Mouse (Mus musculus) 416B (cell line): Measurements from ENCODE around the gene Klhl31.
A peak's percentile ranks its signal among the peaks of the same experiment; 100 is the strongest.

Experiments used
- DNase-seq: peaks from one replicate; pipeline ENCODE4 v3.0.0; 2011; ENCODE audit warnings: low read depth

Gene Klhl31

GRCm38 (mm10) chr9:77623318-77624050 lies 12.8 kb upstream of the Klhl31 start:
- DNase-seq = no peak

DNA sequence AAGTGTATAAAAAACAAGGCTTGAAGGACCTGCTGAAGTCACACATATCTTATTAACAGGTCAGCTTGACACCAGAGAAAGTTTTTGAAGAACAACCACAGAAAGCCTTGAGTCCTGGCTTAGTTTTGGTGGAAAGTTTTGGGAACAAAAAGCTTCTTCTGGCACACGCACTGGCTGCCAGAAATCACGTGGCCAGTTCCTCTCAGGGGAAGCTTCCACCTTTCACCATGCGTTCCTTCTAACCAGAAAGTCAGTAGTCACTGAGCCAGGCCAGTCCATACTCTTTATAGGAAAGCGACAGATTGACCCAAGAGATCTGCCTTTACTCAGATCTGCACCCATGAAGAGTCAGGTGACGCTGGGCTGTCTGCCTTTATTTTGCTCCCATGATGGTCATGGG lies 12.1 kb upstream of the Klhl31 start:
- DNase-seq = no peak

GRCm38 (mm10) chr9:77628676-77629075 lies 7.6 kb upstream of the Klhl31 start:
- no peak for DNase-seq

- no peak for DNase-seq
These were observed 6.6 kb upstream of the Klhl31 start for GRCm38 (mm10) chr9:77629708-77630107.

DNA sequence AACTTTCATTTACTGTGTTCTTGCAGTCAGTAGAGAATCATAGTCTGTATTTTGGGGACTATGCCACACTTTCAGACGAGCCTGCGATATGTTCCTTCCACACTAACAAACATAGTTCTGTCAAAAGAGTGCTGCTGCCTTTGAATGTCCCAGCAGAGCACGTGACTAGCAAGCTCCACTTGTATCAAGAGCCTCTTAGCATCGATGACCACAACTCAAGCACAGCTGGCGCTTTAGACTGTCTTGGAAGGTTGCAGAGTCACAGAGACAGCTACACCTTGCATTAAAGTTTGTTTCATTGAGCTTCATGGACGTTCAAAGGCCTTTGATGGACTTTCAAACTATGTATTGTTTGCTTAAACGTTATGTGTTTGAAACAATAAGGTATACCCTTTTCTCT lies 5.5 kb upstream of the Klhl31 start:
- DNase-seq = no peak

DNA sequence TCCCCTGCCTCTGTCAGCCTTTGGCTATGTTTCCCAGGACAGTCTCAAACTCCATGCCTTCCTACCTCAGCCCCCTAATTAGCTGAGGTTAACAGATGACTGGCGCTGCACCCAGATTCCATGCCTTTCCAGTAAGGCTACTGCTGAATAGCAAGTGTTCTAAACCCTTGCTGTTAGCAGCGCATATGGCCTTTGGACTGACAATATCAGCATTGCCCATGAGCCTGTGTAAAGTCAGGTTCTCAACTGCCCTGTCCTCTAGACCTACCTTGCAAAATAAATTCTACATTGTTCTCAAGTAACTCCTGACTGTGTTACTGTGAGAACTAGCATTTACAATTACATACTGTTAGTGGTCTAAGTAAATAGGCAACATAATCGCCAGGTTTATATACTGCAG lies 3.9 kb upstream of the Klhl31 start:
- no peak for DNase-seq

- DNase-seq = no peak
These were observed 297 bp upstream of the Klhl31 start for GRCm38 (mm10) chr9:77636003-77636402.

DNA sequence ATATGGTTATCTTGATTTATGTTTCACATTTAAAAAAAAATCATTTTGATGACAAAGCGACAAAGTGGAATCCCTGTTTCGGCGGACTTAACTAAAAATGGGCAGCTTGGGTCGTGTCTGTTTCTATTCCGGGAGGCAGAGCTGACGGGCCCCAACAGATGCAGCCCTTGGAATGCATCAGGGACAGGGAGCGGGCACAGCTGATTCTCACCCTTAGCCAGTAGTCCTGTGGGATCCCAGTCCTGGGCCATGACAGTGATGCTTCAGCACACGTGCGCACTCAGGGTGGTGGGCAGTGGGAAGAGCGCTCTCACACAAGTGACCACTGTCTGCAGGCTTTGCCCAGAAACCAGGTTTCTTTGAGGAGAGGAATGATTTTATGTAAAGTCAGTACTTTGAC lies 1.1 kb downstream of the Klhl31 start:
- DNase-seq = no peak

GRCm38 (mm10) chr9:77645176-77645575 lies 8.9 kb downstream of the Klhl31 start:
- DNase-seq = no peak

DNA sequence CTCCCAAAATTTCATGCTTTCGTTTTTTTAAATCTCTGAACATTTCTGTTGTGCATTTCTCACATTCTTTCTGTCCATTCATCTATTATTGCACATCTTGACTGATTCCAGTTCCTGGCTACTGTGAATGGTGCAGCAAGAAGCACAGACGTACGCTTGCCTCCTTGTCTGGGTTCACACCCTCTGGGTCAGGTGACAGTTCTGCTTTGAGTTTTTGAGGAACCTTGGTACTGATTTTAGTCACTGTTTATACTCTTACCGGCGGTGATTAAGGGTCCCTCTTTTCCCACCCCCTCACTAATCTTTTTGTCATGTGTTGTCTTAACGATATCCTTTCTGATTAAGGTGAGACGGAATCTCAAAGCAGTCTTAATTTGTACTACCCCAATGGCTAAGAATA lies 15.5 kb downstream of the Klhl31 start:
- DNase-seq = no peak

DNA sequence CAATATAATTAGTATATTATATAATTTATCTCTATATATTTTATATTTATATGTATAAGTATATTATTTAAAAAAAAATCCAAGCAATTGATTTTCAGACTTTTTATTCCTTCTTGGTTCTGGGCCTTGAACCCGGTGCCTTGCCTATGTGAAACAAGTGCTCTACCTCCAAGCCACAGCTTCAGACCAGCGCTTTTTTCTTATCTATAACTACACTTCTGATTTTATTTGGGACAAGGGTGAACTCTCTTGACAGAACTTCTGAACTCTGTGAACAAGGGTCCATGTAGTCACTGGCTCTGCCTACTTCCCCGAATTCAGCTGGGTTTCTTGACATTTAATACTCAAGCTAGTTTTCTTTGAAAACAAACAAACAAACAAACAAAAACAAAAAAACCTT lies 17.6 kb downstream of the Klhl31 start:
- no peak for DNase-seq

- DNase-seq = no peak
These were observed 19.1 kb downstream of the Klhl31 start for GRCm38 (mm10) chr9:77655181-77655934.

DNA sequence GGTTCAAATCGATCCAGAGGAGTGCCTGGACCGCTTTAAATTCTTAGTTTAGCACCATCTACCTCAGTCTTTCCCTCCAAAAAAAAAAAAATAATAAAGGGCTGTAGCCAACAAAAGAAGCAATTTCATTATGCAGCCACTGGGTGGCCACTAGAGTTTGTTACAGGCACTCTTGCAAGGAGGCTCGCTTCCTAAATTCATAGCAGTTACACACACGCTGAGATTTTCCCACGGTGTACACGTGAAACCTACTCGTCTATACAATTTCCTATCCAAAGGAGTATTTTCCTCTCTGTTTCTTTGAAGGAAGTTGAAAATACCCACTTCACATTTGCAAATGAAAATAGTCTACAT lies 19.6 kb downstream of the Klhl31 start:
- peak; percentile 67 for DNase-seq

- DNase-seq = peak; percentile 30
These were observed 26.6 kb downstream of the Klhl31 start for GRCm38 (mm10) chr9:77662917-77663316.

DNA sequence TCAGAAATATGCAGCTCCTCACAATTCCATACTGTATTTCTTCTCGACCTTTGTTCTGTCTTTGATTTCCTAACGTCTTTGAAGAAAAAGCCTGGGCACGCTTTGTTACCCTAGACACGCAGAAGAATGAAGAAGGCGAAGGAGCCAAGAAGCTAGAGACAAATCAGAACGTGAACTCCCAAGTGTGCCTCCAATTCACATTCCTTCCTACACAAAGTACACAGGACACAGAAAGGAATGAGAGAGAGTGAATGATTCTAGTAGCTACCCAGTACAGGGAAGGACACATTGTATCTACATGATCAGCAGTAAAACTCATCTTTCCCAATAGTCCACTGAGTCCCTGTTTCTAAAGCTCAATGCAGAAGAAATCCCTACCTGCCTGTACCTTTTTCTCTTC lies 33.8 kb downstream of the Klhl31 start:
- no peak for DNase-seq

DNA sequence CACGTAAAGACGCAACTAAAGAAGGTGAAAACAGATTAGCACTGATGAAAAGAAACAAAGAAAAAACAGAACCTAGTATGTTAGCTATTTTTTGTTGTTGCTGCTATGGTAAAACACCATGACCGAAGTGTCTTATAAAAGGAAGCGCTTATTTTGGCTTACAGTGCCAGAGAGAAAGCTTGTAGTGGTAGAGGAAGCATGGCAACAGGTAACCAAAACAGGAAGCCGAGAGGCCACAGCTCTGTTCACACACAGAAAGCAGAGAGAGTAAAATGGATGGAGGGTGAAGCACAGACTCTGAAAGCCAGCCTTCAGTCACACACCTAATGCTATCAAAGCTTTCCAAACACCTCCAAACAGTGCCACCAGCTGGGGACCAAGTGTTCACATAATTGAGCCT lies 34.7 kb downstream of the Klhl31 start:
- no peak for DNase-seq

- no peak for DNase-seq
These were observed 36.9 kb downstream of the Klhl31 start for GRCm38 (mm10) chr9:77673218-77673617.

GRCm38 (mm10) chr9:77673986-77674385 lies 37.7 kb downstream of the Klhl31 start:
- DNase-seq = no peak

GRCm38 (mm10) chr9:77684938-77685337 lies 48.6 kb downstream of the Klhl31 start:
- DNase-seq = no peak

- no peak for DNase-seq
These were observed 49.7 kb downstream of the Klhl31 start for GRCm38 (mm10) chr9:77685825-77686500.

- DNase-seq = no peak
These were observed 56.4 kb downstream of the Klhl31 start for GRCm38 (mm10) chr9:77692707-77693106.

- DNase-seq = peak; percentile 64
These were observed 57.1 kb downstream of the Klhl31 start for GRCm38 (mm10) chr9:77693405-77693804.

DNA sequence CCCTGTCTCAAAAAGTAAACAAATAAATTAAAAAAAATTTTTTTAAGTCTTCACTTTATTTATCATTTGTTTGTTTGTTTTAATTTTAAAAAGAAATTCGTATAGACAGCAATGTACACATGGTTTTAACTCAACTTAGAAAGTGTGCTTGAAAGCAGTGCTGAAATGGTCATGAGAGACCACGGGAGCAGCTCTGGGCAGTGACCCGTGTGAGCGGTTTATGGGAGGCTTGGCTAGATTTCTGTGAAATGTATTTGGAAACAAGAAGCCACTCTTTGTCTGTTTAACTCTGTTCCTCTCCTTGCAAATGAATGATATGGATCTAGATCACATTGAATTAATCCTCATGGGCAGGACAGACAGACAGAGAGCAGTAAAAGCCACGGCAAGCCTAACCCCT lies 59.3 kb downstream of the Klhl31 start:
- DNase-seq = no peak
